Mouse (Mus musculus): ENCODE results near the gene Abcf2. TPM values are rescaled to one million over a fixed set of nuclear protein-coding genes. Genes with fewer than 3 reads are reported as not detected.

Gene Abcf2
- 71.2 and 72.9 TPM in 2 replicates for polyA plus RNA-seq (2021; fragmentation: Nextera tagmentation)
- long read RNA-seq, experiment 1, transcript Abcf2-201 (14 exons, 2,569 nt): major isoform, 157 of 192 reads
- long read RNA-seq, experiment 1, partial matches to known transcripts: 24 of 192 reads
- long read RNA-seq, experiment 1, other reads (novel, unspliced or antisense): 11 of 192 reads
- long read RNA-seq, experiment 2, transcript Abcf2-201 (14 exons, 2,569 nt): major isoform, 855 of 963 reads
- long read RNA-seq, experiment 2, partial matches to known transcripts: 39 of 963 reads
- long read RNA-seq, experiment 2, other reads (novel, unspliced or antisense): 69 of 963 reads

GRCm38 (mm10) chr5:24577183-24577929 is at the start of gene Abcf2:
Gene Abcf2, minus strand, starts transcription at chr5:24577467.

GRCm38 (mm10) chr5:24623986-24624821 is 46.9 kb upstream of the Abcf2 start, which contains the start of gene Smarcd3:
Gene Smarcd3, minus strand, starts transcription at chr5:24624411.

GRCm38 (mm10) chr5:24586547-24587199 is 9.4 kb upstream of the Abcf2 start, which contains the start of gene Chpf2:
Gene Chpf2, plus strand, starts transcription at chr5:24586741.

GRCm38 (mm10) chr5:24556709-24557108 is 20.6 kb downstream of the Abcf2 start, which contains the start of gene 4931409K22Rik:
Gene 4931409K22Rik, minus strand, starts transcription at chr5:24556809.

GRCm38 (mm10) chr5:24540387-24541143 is 36.7 kb downstream of the Abcf2 start, which contains the start of gene Asb10:
Gene Asb10, minus strand, starts transcription at chr5:24540978.

GRCm38 (mm10) chr5:24526889-24527230 is 50.4 kb downstream of the Abcf2 start, which contains the start of gene Gbx1:
Gene Gbx1, minus strand, starts transcription at chr5:24527202.

Small RNA genes lying within 50 kb of the gene (microRNA-seq; reads per million reads assigned to microRNA genes)
- 2,474 reads per million, percentile 89 among the genes with 10 or more reads in this experiment for gene Mir671

Other genes with a start within 250 kb of the Abcf2 start
- gene Kcnh2, start 225.9 kb downstream of the Abcf2 start, polyA plus RNA-seq (2021; fragmentation: Nextera tagmentation): 3.3 and 4.7 TPM in 2 replicates
- 1.2 TPM in 2 replicates for gene Nos3, start 212.7 kb downstream of the Abcf2 start, polyA plus RNA-seq (2021; fragmentation: Nextera tagmentation)
- gene Atg9b, start 185.3 kb downstream of the Abcf2 start, polyA plus RNA-seq (2021; fragmentation: Nextera tagmentation): 2.4 and 2.5 TPM in 2 replicates
- gene Abcb8, start 183.8 kb downstream of the Abcf2 start, polyA plus RNA-seq (2021; fragmentation: Nextera tagmentation): 43.5 and 52.0 TPM in 2 replicates
- not detected in 2 replicates for gene Asic3, start 164.1 kb downstream of the Abcf2 start, polyA plus RNA-seq (2021; fragmentation: Nextera tagmentation)
- gene Cdk5, start 153.9 kb downstream of the Abcf2 start, polyA plus RNA-seq (2021; fragmentation: Nextera tagmentation): 126 and 130 TPM in 2 replicates
- 7.7 and 28.6 TPM in 2 replicates for gene Slc4a2, start 153.6 kb downstream of the Abcf2 start, polyA plus RNA-seq (2021; fragmentation: Nextera tagmentation)
- 137 and 164 TPM in 2 replicates for gene Fastk, start 132.2 kb downstream of the Abcf2 start, polyA plus RNA-seq (2021; fragmentation: Nextera tagmentation)
- 28.7 and 29.8 TPM in 2 replicates for gene Tmub1, start 129.6 kb downstream of the Abcf2 start, polyA plus RNA-seq (2021; fragmentation: Nextera tagmentation)
- 66.1 and 69.7 TPM in 2 replicates for gene Agap3, start 125.3 kb downstream of the Abcf2 start, polyA plus RNA-seq (2021; fragmentation: Nextera tagmentation)
- gene Gbx1, start 50.3 kb downstream of the Abcf2 start, polyA plus RNA-seq (2021; fragmentation: Nextera tagmentation): 0.04 TPM in 1 of 2 replicates, not detected in the other
- 0.38 and 0.40 TPM in 2 replicates for gene Asb10, start 36.5 kb downstream of the Abcf2 start, polyA plus RNA-seq (2021; fragmentation: Nextera tagmentation)
- gene 4931409K22Rik, start 20.7 kb downstream of the Abcf2 start, polyA plus RNA-seq (2021; fragmentation: Nextera tagmentation): not detected in 2 replicates
- gene Chpf2, start 9.3 kb upstream of the Abcf2 start, polyA plus RNA-seq (2021; fragmentation: Nextera tagmentation): 12.2 and 15.9 TPM in 2 replicates
- 8.8 and 9.1 TPM in 2 replicates for gene Smarcd3, start 46.9 kb upstream of the Abcf2 start, polyA plus RNA-seq (2021; fragmentation: Nextera tagmentation)
- 25.7 and 26.7 TPM in 2 replicates for gene Nub1, start 108.1 kb upstream of the Abcf2 start, polyA plus RNA-seq (2021; fragmentation: Nextera tagmentation)
- gene Wdr86, start 153.3 kb upstream of the Abcf2 start, polyA plus RNA-seq (2021; fragmentation: Nextera tagmentation): 0.28 and 7.4 TPM in 2 replicates
- 10.8 and 11.1 TPM in 2 replicates for gene Crygn, start 180.5 kb upstream of the Abcf2 start, polyA plus RNA-seq (2021; fragmentation: Nextera tagmentation)

Measured in layer of hippocampus, adult 6 months (tissue).